Mouse (Mus musculus) urinary bladder, postnatal 10 days (tissue): ENCODE data around the gene Gm17374.
"Not testable (repeated sequence)": the region's sequence is repeated elsewhere in the genome, so short reads cannot be mapped to it uniquely, and the experiment has no call there.

Source experiments
- DNase-seq: peaks from one replicate; pipeline ENCODE4 v3.0.0; 2022; ENCODE audit warnings: low spot score

Gm17374 gene

GRCm38 (mm10) chr2:140151743-140152142, at the start of gene Gm17374:
TSS of gene Gm17374 (plus strand) at chr2:140152043.
- not testable (repeated sequence) for DNase-seq

- DNase-seq = no peak
Observed at GRCm38 (mm10) chr2:140104951-140105350, 46.9 kb upstream of the Gm17374 start.

- DNase-seq = no peak
Observed at GRCm38 (mm10) chr2:140107641-140108040, 44.2 kb upstream of the Gm17374 start.

GRCm38 (mm10) chr2:140108945-140109344, 42.9 kb upstream of the Gm17374 start:
- DNase-seq = no peak

- no peak for DNase-seq
Observed at GRCm38 (mm10) chr2:140113851-140114250, 38.0 kb upstream of the Gm17374 start.

- no peak for DNase-seq
Observed at GRCm38 (mm10) chr2:140125516-140125915, 26.3 kb upstream of the Gm17374 start.

- no peak for DNase-seq
Observed at GRCm38 (mm10) chr2:140159186-140159730, 7.4 kb downstream of the Gm17374 start.

- no peak for DNase-seq
Observed at GRCm38 (mm10) chr2:140163351-140163854, 11.6 kb downstream of the Gm17374 start.

- no peak for DNase-seq
Observed at GRCm38 (mm10) chr2:140169057-140169456, 17.2 kb downstream of the Gm17374 start.

- DNase-seq = peak; percentile 85
Observed at GRCm38 (mm10) chr2:140170127-140170802, 18.4 kb downstream of the Gm17374 start, which contains the start of the genes Esf1 and Ndufaf5. TSS of gene Esf1 (minus strand) at chr2:140170564. TSS of gene Ndufaf5 (plus strand) at chr2:140170649.

- no peak for DNase-seq
Observed at GRCm38 (mm10) chr2:140170803-140171553, 19.1 kb downstream of the Gm17374 start.

- not testable (repeated sequence) for DNase-seq
Observed at GRCm38 (mm10) chr2:140185685-140186210, 33.9 kb downstream of the Gm17374 start.

- DNase-seq = no peak
Observed at GRCm38 (mm10) chr2:140200713-140201112, 48.9 kb downstream of the Gm17374 start.

- DNase-seq = no peak
Observed at GRCm38 (mm10) chr2:140202573-140202972, 50.7 kb downstream of the Gm17374 start.
